Mouse (Mus musculus): Measurements from ENCODE around the gene Pax7. TPM values are rescaled to one million over a fixed set of nuclear protein-coding genes. Genes with fewer than 3 reads are reported as not detected.

Pax7 gene
- total RNA-seq, 2 experiments from 2014 or later: not detected

DNA sequence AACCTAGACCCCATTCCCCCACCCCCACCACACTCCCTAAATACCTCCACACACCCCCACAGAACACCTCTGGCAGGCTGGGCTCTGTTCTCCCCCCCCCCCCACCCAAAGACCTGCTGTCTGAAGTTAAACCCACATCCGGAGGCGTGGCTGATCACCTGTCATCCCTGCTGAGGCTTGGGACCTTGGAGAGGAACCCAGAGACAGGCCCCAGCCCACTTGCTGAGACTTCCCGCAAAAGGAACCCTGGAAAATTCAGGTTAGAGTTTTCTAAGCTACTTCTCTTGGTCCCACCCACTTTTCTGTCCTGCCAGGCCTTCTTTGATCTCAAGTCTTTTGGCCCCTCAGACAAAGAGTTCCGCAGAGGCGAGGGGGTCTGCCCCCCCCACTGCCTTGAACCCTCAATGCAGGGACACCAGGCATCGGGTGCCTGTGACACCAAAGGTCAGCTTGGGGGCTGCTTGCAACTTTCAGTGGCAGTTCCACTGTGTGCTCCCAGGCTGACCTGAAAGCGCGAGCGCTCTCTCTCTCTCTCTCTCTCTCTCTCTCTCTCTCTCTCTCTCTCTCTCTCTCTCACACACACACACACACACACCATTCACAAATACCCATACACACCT is 13.8 kb downstream of the Pax7 start:
- no peak for DNase-seq (ENCODE audit: low spot score in 2 of 2)
- intact Hi-C loops (cut with DNase I): no loop called here

DNA sequence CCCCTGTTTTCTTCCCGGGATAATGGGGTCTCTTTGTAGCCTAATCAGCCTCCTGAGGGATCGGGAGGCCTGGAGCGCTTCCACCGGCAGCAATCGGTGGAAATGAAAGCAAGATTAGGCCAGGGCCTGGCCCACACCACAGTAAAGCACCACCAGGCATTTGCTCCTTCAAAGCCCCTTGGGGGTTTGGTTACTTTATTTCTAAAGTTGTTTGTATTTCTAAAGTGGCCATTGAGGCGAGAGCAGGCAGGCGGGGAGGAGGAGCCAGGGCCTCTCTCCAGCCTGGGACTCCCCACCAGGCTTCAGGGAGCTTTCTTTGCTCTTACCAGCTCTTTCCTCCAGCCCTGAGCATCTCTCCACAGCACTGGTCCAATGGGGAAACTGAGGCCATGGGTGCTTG is 15.2 kb downstream of the Pax7 start:
- intact Hi-C loops (cut with DNase I): no loop called here
- DNase-seq (ENCODE audit: low spot score in 2 of 2): no peak

DNA sequence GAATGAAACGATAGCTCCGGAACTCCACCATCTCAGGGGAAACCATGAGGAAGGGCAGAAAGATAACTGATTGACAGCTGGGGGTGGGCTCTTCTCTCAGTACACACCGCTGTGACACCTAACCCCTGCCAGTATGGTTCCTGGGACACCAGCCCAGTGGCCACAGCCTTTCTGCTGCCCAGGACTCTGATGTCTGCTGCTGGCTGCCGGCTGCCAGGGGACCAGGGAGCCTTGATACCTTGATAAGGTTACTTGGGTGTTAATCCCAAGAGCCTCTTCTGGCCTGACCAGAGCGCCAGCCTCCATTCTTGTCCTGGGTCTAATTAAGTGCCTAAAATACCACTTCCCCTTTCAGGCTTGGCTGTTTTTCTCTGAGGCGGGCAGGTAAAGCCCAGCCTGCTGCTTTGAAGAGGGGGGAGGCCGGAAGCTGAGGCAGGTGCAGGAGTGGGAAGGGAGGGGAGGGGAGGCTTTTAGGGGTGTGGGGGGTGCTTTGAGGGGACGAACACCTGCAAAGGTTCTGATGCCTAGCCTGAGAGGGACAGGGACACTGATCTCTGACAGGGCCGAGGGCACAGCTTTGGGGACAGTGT is 19.9 kb downstream of the Pax7 start:
- intact Hi-C loops (cut with DNase I): no loop called here
- DNase-seq (ENCODE audit: low spot score in 2 of 2): no peak

DNA sequence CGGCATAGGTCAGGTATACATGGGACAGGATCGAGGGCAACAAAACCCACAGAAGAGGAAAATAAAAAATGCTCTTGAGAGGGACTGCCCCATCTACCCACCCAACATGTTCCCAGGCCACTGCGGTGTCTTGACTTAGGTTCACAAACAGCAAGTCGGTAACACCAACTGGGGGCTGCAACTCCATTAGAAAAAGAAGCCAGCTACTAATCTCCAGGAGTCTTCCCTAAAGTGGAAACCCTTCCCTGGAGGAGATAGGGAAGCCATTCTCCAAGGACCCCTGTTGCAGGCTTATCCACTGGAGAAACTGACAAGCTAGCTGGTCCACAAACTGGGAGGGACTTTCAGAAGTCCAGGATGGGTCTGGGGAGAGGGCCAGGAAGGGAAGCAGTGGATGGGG is 21.4 kb downstream of the Pax7 start:
- intact Hi-C loops (cut with DNase I): no loop called here
- DNase-seq (ENCODE audit: low spot score in 2 of 2): no peak

DNA sequence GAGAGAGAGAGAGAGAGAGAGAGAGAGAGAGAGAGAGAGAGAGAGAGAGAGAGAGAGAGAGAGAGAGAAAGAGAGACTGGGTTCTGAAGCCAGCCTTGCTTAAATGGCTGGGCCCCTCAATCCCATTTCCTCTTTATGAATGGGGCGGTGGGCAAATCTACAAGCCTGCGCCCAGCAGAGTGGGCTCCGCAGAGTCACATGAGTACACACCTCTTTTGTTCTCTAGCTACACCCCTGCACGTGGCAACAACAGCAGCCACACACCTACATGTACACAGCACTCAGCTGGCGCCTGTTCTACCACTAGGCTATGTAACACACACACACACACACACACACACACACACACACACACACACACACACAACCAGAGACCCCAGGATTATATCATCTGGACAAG is 21.9 kb downstream of the Pax7 start:
- intact Hi-C loops (cut with DNase I): no loop called here
- no peak for DNase-seq (ENCODE audit: low spot score in 2 of 2)

DNA sequence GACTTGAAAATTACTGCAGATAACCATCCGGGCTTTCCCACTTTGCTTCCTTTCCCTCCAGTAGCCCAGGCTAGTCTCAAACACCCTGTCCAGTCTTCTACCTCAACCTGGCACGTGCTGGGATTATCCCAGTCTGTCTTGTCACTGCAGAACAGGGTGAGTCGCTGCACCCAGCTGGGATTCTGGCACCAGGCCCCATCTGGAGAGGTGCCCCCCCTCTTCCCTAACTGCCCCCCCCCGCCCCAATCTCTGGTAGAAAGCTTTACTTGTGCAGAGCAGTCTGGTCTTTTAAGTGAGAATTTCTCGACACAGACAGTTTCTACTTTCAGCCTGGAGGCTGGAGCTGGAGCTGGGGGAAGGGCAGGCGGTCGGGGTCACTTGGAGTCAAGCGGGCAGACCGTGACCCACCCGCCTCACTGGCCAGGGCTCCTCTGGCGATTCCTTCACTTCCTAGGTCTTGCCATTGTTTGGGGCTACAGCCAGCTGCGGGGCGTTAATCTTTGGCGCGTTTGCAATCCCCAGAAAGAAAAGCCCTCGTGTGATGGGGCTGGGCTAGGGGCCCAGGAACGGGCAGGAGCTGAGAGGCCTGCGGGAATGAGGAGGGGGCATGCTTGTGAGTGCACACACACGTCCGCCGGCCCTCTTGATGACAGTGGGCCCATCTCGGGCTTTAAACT is 22.4 kb downstream of the Pax7 start:
- intact Hi-C loops (cut with DNase I): no loop called here
- DNase-seq (ENCODE audit: low spot score in 2 of 2): no peak

DNA sequence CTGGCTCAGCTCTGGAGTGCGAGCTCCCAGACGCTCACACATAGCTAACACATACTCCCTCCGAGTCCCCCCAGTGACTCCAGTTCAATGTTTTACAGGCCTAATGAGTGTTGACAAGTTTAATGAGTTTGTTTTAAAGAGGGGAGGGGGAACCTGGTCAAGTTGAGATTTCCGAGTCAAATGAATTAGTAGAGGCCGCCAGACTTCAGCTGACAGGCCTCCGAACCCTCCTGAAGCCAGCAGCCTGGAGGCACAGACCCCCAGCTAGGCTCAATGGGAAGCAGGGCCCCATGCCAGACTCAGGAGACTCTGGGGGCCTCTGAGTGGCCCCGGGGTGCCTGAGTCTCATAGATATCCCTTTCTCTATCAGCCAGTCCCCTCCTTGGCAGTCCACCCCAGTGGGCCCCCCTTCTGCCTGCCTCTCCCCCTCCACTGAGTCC is 23.9 kb downstream of the Pax7 start:
- intact Hi-C loops (cut with DNase I): no loop called here
- DNase-seq (ENCODE audit: low spot score in 2 of 2): no peak

DNA sequence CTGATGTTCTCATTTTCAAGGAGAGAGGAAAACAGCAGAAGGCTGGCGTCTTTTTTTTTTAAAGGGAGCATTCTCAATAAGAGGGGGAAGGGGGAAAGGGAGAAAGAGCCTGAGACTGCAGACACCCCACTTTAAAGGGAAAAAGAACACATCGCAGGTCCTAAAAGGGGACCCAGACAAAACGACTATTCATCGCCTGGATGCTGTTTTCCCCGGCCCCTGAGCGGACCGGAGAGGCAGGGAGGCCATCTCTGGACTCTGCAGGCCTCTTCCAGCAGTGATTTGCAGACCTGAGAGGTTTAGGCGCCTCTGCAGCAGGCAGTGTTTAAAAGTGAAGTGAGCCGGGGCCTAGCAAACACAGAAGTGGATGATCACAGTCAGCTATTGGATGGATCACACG is 25.5 kb downstream of the Pax7 start:
- DNase-seq (ENCODE audit: low spot score in 2 of 2): no peak
- intact Hi-C loops (cut with DNase I): no loop called here

DNA sequence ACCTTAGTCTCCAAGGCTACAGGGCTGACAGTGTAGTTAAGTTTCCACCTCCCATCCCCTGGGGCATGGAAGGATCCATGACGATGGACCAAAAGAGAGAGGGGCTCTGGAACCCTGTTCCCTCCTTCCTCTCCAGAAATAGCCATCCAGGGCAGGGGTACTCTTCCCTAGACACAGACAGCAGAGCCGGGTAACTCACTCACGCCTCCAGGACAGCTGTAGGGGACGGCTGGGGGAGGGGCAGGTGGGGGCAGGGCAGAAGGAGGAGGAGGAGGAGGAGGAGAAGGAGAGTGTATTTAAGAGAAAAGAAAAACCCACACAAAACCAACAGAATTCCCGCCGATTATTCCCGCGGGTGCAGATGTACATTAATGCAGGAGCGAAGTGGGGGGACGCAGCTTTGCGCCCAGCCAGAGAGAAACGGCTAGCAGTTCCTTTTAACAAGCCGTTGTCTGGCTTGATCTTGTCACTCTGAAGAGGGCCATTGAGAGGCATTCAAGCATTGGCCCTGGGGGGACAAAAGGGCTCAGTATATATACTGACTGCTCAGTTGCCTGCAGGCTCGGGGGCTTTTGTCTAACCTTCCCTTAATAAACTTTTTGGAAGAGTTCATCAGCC is 26.0 kb downstream of the Pax7 start:
- intact Hi-C loops (cut with DNase I): no loop called here
- DNase-seq (ENCODE audit: low spot score in 2 of 2): no peak

DNA sequence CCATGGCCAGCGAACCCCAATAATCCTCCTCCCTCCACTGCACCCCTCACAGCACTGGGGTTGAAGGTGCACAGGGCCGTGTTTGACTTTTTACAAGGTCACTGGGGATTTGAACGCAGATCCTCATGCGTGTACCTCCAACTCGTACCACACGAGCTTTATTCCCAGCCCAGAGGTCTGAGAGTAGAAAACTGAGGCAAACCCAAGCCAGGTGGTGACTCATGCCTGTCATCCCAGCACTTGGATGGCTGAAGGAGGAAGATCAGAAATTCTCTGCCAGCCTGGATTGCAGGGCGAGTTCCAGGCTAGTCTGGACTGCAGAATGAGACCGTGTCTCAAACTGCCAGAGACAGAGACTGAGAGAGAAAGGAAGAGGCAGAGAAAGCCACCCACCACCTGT is 28.4 kb downstream of the Pax7 start:
- peak in 1 of 2 experiments; percentile 31 for DNase-seq (ENCODE audit: low spot score in 2 of 2)
- intact Hi-C loops (cut with DNase I): no loop called here

DNA sequence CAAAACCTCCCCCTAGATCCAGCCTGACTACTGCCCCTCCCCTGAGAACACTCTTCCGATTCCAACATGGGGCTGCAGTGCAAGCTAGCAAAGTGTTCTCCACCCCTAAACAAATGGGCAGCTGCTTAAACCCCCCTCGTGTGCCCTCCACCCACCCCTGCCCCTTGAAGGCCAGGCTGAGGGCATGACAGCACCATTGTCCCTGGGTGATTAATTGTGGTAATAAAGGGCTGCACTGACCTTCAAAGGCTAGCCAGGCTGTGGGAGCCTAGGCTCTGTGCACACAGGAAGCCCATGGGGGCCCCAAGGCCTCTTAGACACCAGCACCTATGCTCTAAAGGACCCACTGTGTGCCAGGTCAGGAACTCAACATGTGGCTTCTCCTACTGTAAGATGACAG is 29.3 kb downstream of the Pax7 start:
- intact Hi-C loops (cut with DNase I): no loop called here
- DNase-seq (ENCODE audit: low spot score in 2 of 2): no peak

DNA sequence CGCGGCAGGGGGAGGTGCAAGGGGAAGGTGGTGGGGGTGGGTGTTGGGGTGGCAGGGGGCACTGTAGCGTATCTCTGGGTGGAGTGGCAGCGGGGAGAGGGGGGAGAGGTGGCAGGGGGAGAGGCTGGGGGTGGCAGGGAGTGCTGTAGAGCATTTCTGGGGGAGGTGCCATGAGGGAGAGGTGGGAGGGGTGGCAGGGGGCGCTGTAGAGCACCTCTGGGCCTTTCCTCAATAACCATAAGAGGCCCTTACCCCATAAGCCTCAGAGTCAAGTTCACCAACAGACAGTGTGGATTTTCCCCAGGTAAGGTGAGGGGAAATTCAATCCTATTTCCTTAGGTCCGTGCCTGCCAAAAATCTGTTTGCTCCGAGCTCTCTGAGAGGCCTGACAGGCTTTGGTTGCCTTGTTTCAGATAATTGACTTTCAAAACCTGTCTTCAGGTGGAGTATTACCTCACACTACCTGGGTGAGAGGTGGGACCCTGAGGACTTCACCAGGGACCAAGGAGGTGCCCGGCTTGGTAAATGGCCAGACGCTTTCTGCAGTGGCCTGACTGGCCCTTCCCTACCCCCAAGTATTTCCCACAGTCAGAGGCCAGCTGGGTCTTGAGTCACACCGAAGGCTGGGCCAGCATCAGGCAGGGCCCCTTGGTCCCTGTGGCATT is 33.8 kb downstream of the Pax7 start:
- intact Hi-C loops (cut with DNase I): no loop called here
- DNase-seq (ENCODE audit: low spot score in 2 of 2): no peak

DNA sequence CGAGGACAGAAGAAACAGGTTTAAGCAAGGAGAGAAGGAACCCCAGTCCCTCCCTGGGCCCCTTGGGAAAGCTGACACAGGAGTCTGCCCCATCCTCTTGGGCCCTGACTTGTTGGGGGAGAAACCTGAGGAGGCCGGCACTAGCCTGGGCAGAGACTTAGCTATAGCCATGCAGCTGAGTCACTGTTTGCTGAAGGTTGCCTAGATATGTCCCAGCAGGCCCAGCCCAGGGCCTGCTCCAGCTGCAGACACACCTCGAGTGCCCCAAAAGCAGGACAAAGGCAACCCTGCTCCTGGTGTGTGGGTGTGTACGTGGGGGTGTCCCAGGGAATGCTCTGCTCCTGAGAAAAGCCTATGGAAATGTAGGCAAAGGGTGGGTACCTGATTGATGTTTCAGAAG is 36.0 kb downstream of the Pax7 start:
- no peak for DNase-seq (ENCODE audit: low spot score in 2 of 2)
- intact Hi-C loops (cut with DNase I): no loop called here

DNA sequence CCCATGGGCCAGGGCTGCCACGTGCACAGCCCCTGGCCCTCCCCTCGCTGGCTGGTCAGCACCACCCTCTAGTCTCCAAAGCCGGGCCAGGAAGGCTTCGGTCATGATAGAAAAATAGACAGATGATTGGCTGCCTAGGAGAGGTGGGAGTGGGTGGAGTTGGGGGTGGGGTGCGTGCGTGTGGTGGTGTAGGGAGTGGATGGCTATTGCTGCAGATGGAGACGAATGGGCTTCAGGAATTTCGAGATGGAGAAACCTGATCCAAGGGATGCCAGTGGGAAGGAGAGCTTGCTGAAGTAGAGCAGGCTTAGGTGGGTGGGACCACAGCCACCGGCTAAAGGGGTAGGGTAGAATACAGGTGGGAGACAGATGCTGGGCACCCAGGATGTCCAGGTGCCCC is 37.2 kb downstream of the Pax7 start:
- intact Hi-C loops (cut with DNase I): no loop called here
- DNase-seq (ENCODE audit: low spot score in 2 of 2): no peak

DNA sequence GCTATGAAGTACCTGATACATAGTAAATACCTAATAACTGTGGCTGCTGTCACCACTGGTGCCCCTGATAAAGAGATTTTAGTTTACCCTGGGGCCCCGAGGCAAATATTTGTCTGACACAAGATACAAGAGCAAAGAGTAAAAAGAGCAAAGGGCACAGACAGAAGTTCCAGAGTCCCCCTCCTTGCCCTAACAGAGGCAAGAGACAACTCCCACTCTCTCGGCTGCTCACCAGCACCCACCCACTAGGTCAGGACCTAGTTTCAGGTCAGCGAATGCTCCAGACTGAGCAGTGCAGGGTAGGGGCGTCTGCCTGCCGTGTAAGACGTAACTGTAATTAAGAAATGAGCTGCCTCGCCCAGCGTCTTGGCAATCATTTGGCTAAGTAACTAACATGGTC is 42.2 kb downstream of the Pax7 start:
- no peak for DNase-seq (ENCODE audit: low spot score in 2 of 2)
- intact Hi-C loops (cut with DNase I): no loop called here

DNA sequence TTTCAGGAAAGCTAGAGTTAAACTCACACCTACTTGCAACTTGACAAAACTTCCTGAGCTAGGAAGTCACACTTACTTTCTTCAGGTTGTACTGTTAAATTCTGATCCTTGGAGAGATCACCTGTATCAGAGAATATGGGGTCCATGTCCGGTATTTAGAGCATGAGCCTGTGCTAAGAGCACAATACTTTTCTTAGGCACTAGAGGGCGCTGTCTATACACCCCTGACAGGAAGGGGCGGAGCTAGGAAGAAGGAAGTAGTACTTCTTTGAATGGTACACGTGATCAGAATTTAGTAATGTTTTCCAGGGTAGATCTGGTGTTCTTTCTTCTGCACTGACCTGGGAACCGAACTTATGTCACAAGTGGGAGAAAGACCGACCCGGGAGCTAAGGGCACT is 43.6 kb downstream of the Pax7 start:
- intact Hi-C loops (cut with DNase I): no loop called here
- no peak for DNase-seq (ENCODE audit: low spot score in 2 of 2)

DNA sequence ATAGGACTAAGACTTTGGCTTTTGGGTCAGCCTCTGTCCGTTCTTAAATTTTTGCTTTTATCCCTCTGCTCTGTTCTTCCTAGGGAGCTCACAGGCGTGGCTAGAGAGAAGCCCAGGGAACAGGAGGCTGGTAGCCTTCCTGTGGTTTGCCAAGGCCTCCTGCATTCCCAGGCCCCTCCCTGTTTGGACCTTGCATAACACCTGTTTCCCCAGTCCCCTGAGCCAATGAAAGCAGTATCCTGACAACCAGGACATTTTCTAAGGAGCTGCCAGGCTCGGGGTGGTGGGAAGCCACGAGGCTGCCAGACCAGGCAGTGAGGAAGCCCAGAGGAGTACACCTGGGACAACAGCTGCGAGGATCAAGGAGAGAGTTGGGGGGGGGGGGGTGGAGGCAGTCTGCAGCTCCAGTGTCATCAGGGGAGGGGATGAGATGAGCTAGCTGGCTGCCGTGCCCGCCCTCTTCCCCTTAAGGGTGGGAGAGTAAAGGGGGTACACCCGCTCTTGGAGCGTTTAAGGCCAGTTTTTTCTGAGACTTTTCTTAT is 50.3 kb downstream of the Pax7 start:
- intact Hi-C loops (cut with DNase I): no loop called here

DNA sequence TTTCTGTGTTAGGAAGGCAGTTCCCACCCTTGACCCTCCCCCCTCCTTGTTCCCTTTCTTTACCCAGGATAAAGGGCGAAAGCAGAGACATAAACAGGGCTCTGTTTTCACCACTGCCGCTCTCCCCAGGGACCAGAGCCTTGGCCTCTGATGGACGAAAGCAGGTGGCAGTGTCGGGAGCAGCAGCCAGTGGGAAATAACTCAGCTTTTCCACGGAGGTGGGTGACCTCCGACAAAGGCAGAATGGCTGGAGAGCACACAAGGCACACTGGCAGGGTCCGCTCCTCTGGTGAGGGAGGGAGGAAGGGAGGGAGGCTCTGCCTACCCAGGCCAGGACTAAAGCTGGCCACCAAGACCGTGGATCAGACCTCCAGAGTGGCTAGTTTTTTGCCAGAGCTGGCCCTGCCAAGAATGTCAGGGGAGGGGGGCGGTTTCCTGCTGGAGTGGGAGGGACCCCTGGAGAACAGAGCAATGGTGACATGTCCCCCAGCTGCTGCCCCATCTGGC is 62.1 kb downstream of the Pax7 start:
- intact Hi-C loops (cut with DNase I): no loop called here
- DNase-seq (ENCODE audit: low spot score in 2 of 2): no peak

More for the DNA sequence above, 50.3 kb downstream of the Pax7 start:
- DNase-seq (ENCODE audit: low spot score in 2 of 2): no peak

DNA sequence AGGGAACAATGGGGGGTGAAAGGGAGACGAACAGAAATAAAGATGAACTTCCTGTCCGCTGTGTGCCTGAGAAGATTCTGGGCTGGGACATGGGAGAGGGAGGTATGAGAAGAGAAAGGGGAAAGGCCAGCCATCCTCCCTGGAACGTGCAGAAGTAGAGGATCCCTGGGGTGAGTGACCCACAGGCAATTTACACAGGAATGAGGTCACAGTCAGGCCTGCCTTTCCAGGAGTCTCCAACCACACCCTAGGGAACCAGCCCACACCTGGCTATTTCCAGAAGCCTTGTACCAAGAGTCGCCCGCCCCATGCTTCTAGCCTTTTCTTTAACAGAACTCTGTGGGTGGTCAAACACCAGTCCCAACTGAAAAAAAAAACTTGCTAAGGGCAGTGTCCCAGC is 65.5 kb downstream of the Pax7 start:
- intact Hi-C loops (cut with DNase I): no loop called here
- peak in 1 of 2 experiments; percentile 15 for DNase-seq (ENCODE audit: low spot score in 2 of 2)

DNA sequence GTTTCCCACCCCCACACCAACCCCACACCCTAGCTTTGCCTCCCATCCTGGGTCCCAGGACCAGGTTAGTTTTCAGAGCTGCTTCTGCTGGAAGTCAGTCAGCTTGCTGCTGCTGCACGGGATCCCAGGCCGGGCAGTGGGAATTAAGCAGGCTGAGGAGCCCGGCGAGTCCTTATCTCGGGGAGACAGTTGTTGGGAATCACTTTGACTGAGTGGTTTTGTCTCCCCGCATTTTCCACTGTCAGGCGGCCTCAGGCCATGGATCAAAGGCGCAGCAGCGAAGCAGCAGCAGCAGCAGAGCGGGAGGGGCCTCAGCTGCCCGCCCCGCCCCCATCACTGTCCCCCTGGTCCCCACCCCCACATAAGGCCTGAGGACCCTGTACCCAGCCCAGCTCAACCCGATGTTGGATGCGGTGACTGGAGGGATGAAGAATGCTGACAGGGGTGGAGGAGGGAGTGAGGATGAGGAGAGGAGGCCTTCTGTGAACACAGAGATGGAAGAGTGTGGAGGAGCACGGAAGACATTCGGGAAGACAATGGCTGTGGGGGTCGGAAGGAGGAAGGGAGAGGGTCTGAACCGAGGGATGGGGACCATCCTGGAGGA is 66.1 kb downstream of the Pax7 start:
- intact Hi-C loops (cut with DNase I): no loop called here
- DNase-seq (ENCODE audit: low spot score in 2 of 2): no peak

All from left cerebral cortex, postnatal 25 days (tissue).